Mouse (Mus musculus) midbrain, embryonic 10.5 days (tissue): ENCODE data around the gene Catsperz. TPM values are rescaled to one million over a fixed set of nuclear protein-coding genes. Genes with fewer than 3 reads are reported as not detected.

ENCODE experiments used
- DNase-seq: peaks from one replicate; pipeline ENCODE4 v3.0.0-alpha.2; 2017; ENCODE audit warnings: low spot score
- H3K27ac ChIP-seq: fragments of 300-500 bp; sonication (generic); replicated peaks from 2 replicates; pipeline ENCODE4 v1.5.1; 2016; ENCODE audit warnings: mild to moderate bottlenecking
- H3K27me3 ChIP-seq: fragments of 300-500 bp; sonication (generic); 2 replicates; pipeline ENCODE4 v1.6.1; 2016; ENCODE audit warnings: low read depth, mild to moderate bottlenecking; ENCODE audit not compliant: poor library complexity, severe bottlenecking
- H3K36me3 ChIP-seq: fragments of 300-500 bp; sonication (generic); 2 replicates; pipeline ENCODE4 v1.6.1; 2016; ENCODE audit warnings: mild to moderate bottlenecking, moderate library complexity
- H3K4me1 ChIP-seq: fragments of 300-500 bp; sonication (generic); 2 replicates; pipeline ENCODE4 v1.6.1; 2016
- H3K4me3 ChIP-seq: fragments of 300-500 bp; sonication (generic); 2 replicates; pipeline ENCODE4 v1.5.1; 2016; ENCODE audit warnings: mild to moderate bottlenecking, moderate library complexity
- H3K9me3 ChIP-seq: fragments of 300-500 bp; sonication (generic); replicated peaks from 2 replicates; pipeline ENCODE4 v1.6.1; 2016; ENCODE audit warnings: mild to moderate bottlenecking
- WGBS: fragments of 180-500 bp; shearing (Covaris S2); methylation state at CpG from one replicate; pipeline ENCODE4 v1.1.7; 2016; 5-methylcytosine and 5-hydroxymethylcytosine counted together
- polyA plus RNA-seq: library from polyadenylated mRNA; unstranded; fragments of >200 nt; fragmentation: Nextera tagmentation; extraction: Ambion mirVana; gene quantifications from 2 replicates; pipeline ENCODE4 v1.2.1, GENCODE M21; 2016

Gene Catsperz
- 0.35 and 0.43 TPM in 2 replicates for polyA plus RNA-seq

- H3K4me1 ChIP-seq = peaks cover 60% of the 10 kb centered on the region
- WGBS = 6% methylated on average over 9 of the region's 9 CpGs
- no peak within 1 kb of the TSS for H3K27ac ChIP-seq
- H3K36me3 ChIP-seq = no peaks in the 10 kb centered on the region
- H3K27me3 ChIP-seq = peaks cover 82% of the 10 kb centered on the region
- H3K4me3 ChIP-seq = peak within 1 kb of the TSS; percentile 24
- no peaks in the 10 kb centered on the region; the same call in 1 of the 2 replicates for H3K9me3 ChIP-seq
- DNase-seq = no peak
Observed at GRCm38 (mm10) chr19:6925307-6925573, at the start of gene Catsperz. Gene Catsperz (minus strand): TSS chr19:6925380.

GRCm38 (mm10) chr19:6974211-6975205 is 49.3 kb upstream of the Catsperz start, which contains the start of gene Ppp1r14b:
Gene Ppp1r14b (plus strand): TSS chr19:6974968.
- Histone ChIP-seq H3K4me3 (peak within 1 kb of the TSS; percentile 95), H3K27me3 (peaks cover 33% of the 10 kb centered on the region), H3K4me1 (peaks cover 73% of the 10 kb centered on the region), H3K9me3 (no peaks in the 10 kb centered on the region), H3K27ac (peak within 1 kb of the TSS; percentile 95), H3K36me3 (peaks cover 27% of the 10 kb centered on the region)
- WGBS = under 1% methylated on average over 82 of the region's 84 CpGs
- DNase-seq = peak; percentile 93

DNA sequence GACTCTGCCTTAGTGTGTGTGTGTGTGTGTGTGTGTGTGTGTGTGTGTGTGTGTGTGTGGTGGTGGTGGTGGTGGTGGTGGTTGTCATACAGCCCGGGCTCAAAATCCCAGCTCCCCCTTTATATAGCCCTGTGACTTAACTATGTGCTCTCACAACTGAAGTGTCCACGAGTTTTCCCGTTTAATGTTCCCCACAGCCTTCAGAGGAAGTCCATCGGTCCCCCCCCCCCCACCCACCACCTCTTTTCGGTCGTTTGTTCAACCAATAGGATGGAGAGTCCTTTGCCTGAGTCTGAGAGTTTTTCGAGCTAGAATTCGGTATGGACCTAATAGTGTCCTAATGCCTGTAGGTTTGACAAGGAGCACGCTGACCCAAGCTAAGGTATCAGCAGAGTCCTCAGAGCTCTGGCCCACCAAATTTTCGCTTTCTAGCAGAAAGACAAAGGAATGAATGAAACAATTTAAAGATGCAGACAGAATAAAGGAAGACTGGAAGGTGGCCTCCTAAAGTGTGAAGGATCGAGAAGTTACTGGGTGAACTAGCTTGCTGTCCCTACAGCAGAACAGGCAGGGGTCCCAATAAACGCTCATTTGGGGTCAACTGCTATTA is 48.5 kb upstream of the Catsperz start:
- 36% methylated on average over 12 of the region's 12 CpGs for WGBS
- peak overlapping the region; percentile 95 for H3K4me3 ChIP-seq
- DNase-seq = no peak
- H3K27ac ChIP-seq = peak overlapping the region; percentile 95
- no peaks in the 10 kb centered on the region for H3K9me3 ChIP-seq
- H3K36me3 ChIP-seq = peaks cover 25% of the 10 kb centered on the region
- peaks cover 73% of the 10 kb centered on the region for H3K4me1 ChIP-seq
- H3K27me3 ChIP-seq = peaks cover 42% of the 10 kb centered on the region

GRCm38 (mm10) chr19:6972247-6972917 is 47.2 kb upstream of the Catsperz start:
- Histone ChIP-seq H3K36me3 (peaks cover 12% of the 10 kb centered on the region), H3K9me3 (no peaks in the 10 kb centered on the region), H3K27me3 (peaks cover 55% of the 10 kb centered on the region), H3K4me1 (peaks cover 69% of the 10 kb centered on the region), H3K27ac (no peak overlapping the region), H3K4me3 (0 out of 2 replicates have a peak overlapping the region, but pooled peaks have one; percentile 9)
- DNase-seq = no peak
- 80% methylated on average over 13 of the region's 13 CpGs for WGBS

DNA sequence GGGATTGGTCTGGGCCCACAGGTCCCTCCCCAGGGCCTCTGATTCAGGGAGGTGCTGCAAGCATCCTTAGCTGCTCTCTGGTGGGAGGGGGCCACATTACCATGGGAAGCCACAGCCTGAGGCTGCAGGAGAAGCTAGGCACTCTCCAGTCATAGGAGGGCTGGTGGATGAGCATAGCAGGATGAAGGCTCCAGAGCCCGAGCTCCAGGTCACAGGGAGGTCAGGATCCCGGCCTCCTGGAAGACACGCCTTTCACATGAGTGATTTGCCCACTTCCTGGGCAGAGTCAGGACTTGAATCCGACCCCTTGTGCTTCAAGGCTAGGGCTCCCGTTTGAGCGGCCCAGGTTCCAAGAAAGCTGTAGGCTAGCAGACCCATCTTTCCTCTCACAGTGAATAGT is 46.5 kb upstream of the Catsperz start:
- 56% methylated on average over 6 of the region's 6 CpGs for WGBS
- H3K9me3 ChIP-seq = no peaks in the 10 kb centered on the region
- H3K36me3 ChIP-seq = peaks cover 5% of the 10 kb centered on the region
- 0 out of 2 replicates have a peak overlapping the region, but pooled peaks have one; percentile 2 for H3K27ac ChIP-seq
- H3K4me1 ChIP-seq = peaks cover 61% of the 10 kb centered on the region
- H3K4me3 ChIP-seq = no peak overlapping the region
- peaks cover 60% of the 10 kb centered on the region for H3K27me3 ChIP-seq
- no peak for DNase-seq

DNA sequence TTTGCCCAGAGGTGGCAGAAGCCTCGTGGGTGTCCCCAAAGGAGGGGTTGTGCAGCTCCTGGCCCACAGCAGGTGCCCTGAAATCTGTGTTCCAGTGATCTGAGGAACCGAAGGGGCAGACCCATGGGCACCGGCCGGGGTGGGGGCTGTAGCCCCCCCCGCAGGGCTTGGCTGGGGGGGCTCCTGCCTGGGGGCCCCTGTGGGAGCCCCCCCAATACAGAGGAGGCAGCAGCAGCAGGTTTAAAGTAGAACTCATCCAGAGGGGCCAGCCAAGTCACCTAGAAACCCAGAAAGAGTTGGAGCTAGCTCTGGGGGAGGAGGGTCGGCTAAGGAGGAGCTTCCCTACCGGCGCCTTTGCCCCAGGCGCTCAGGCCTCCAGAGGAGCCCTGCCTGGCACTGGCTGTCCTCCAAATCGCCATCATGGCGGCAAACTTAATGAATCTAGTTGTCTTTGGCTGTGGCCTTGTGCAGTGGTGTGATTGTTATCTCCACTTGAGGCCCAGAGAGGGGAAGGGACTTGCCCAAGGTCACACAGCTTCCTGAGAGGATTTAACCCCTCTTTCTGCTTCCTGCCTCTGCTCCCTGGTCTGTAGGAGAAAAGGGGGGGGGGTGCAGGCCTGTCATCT is 45.4 kb upstream of the Catsperz start:
- H3K4me3 ChIP-seq = peak overlapping the region; percentile 64
- peak overlapping the region; percentile 82 for H3K27ac ChIP-seq

DNA sequence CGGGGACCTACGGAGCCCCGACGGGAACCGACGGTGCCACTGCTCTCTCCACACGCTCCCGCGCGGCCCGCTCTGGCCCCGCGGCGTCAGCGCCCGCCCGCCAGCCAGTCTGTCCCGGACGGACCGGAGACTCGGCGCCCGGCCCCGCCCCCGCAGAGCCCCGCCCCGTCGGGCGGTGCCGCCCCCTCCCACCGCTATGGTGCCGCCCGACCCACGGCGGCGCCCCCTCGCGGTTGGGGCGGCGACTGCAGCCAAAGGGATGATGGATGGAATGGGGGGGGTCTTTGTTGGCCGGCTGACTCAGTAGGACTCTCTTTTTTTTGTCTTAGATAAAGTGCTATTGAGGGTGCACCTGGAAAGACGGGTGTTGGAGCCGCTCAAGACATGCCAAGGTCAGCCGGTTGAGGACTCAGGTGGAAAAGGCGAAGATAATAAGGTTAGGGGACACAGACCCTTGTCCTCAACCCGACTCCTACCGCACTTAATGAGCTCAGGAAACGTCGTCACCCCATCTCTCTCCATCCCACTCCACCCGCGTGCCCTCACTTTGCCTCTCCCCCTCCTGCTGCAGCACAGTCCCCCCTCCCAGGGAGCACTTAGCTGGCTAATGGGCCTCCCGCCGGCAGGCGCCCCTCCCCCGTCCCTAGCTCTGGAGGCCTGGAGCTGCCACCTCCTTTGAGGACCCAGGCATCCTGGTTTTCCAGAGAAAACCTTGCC is 44.6 kb upstream of the Catsperz start:
- DNase-seq = peak; percentile 73
- H3K4me1 ChIP-seq = peaks cover 51% of the 10 kb centered on the region
- WGBS = 2% methylated on average over 44 of the region's 55 CpGs
- H3K36me3 ChIP-seq = peaks cover 10% of the 10 kb centered on the region
- peak overlapping the region; percentile 64 for H3K4me3 ChIP-seq
- H3K27me3 ChIP-seq = peaks cover 60% of the 10 kb centered on the region
- peak overlapping the region; percentile 82 for H3K27ac ChIP-seq
- H3K9me3 ChIP-seq = no peaks in the 10 kb centered on the region

More for the DNA sequence above, 45.4 kb upstream of the Catsperz start:
- 23% methylated on average over 11 of the region's 11 CpGs for WGBS
- no peak for DNase-seq
- peaks cover 2% of the 10 kb centered on the region for H3K36me3 ChIP-seq
- peaks cover 60% of the 10 kb centered on the region for H3K27me3 ChIP-seq
- peaks cover 51% of the 10 kb centered on the region for H3K4me1 ChIP-seq
- H3K9me3 ChIP-seq = no peaks in the 10 kb centered on the region

GRCm38 (mm10) chr19:6969291-6969664 is 44.1 kb upstream of the Catsperz start:
- peak overlapping the region; percentile 64 for H3K4me3 ChIP-seq
- no peak for DNase-seq
- peaks cover 50% of the 10 kb centered on the region for H3K4me1 ChIP-seq
- H3K9me3 ChIP-seq = no peaks in the 10 kb centered on the region
- H3K27me3 ChIP-seq = peaks cover 60% of the 10 kb centered on the region
- WGBS = under 1% methylated on average over 20 of the region's 20 CpGs
- H3K36me3 ChIP-seq = peaks cover 15% of the 10 kb centered on the region
- H3K27ac ChIP-seq = peak overlapping the region; percentile 82

GRCm38 (mm10) chr19:6968491-6969271 is 43.5 kb upstream of the Catsperz start:
- 13% methylated on average over 15 of the region's 15 CpGs for WGBS
- H3K4me1 ChIP-seq = peaks cover 44% of the 10 kb centered on the region
- peak overlapping the region; percentile 82 for H3K27ac ChIP-seq
- H3K27me3 ChIP-seq = peaks cover 60% of the 10 kb centered on the region
- H3K9me3 ChIP-seq = no peaks in the 10 kb centered on the region
- peak overlapping the region; percentile 64 for H3K4me3 ChIP-seq
- H3K36me3 ChIP-seq = peaks cover 18% of the 10 kb centered on the region
- no peak for DNase-seq

- Histone ChIP-seq H3K4me3 (no peak overlapping the region), H3K9me3 (no peaks in the 10 kb centered on the region), H3K4me1 (peaks cover 19% of the 10 kb centered on the region), H3K27me3 (no peaks in the 10 kb centered on the region), H3K36me3 (peaks cover 64% of the 10 kb centered on the region), H3K27ac (no peak overlapping the region)
- whole genome bisulfite sequencing = 88% methylated on average over 10 of the region's 10 CpGs
- no peak for DNase-seq
Observed at GRCm38 (mm10) chr19:6956461-6956860, 31.3 kb upstream of the Catsperz start.

- peaks cover 62% of the 10 kb centered on the region for H3K36me3 ChIP-seq
- no peak for DNase-seq
- H3K27me3 ChIP-seq = no peaks in the 10 kb centered on the region
- 85% methylated on average over 7 of the region's 7 CpGs for WGBS
- no peaks in the 10 kb centered on the region for H3K9me3 ChIP-seq
- H3K27ac ChIP-seq = 0 out of 2 replicates have a peak overlapping the region, but pooled peaks have one; percentile 4
- H3K4me3 ChIP-seq = no peak overlapping the region
- peaks cover 20% of the 10 kb centered on the region for H3K4me1 ChIP-seq
Observed at GRCm38 (mm10) chr19:6955424-6955823, 30.2 kb upstream of the Catsperz start.
